Mouse (Mus musculus) hindbrain, postnatal 0 days (tissue): Measurements from ENCODE around the gene Ptpn1. TPM values are rescaled to one million over a fixed set of nuclear protein-coding genes. Genes with fewer than 3 reads are reported as not detected.

Source experiments
- ATAC-seq: fragments of 200-750 bp; cut with Nextera tagmentation; 2 replicates; pipeline ENCODE4 v1.8.0; 2017; ENCODE audit warnings: mild to moderate bottlenecking, moderate TSS enrichment, moderate library complexity
- DNase-seq: peaks from one replicate; pipeline ENCODE4 v3.0.0-alpha.2; 2015; ENCODE audit warnings: low spot score
- H3K27ac ChIP-seq: fragments of 300-500 bp; sonication (generic); 2 replicates; pipeline ENCODE4 v1.5.1; 2014; ENCODE audit warnings: mild to moderate bottlenecking
- H3K27me3 ChIP-seq: fragments of 300-500 bp; sonication (generic); 2 replicates; pipeline ENCODE4 v1.6.1; 2014; ENCODE audit warnings: low read length, mixed read lengths; ENCODE audit not compliant: insufficient read depth
- H3K36me3 ChIP-seq: fragments of 300-500 bp; sonication (generic); 2 replicates; pipeline ENCODE4 v1.6.1; 2014; ENCODE audit warnings: low read length, mixed read lengths; ENCODE audit not compliant: insufficient read depth
- H3K4me1 ChIP-seq: fragments of 300-500 bp; sonication (generic); 2 replicates; pipeline ENCODE4 v1.6.1; 2014; ENCODE audit warnings: antibody characterized with exemption, low read length, mixed read lengths; ENCODE audit not compliant: insufficient read depth
- H3K4me2 ChIP-seq: fragments of 300-500 bp; sonication (generic); 2 replicates; pipeline ENCODE4 v1.6.1; 2014; ENCODE audit warnings: low read depth, mild to moderate bottlenecking, low read length, moderate library complexity, mixed read lengths
- H3K4me3 ChIP-seq: fragments of 300-500 bp; sonication (generic); 2 replicates; pipeline ENCODE4 v1.5.1; 2014; ENCODE audit warnings: low read length
- H3K9ac ChIP-seq: fragments of 300-500 bp; sonication (generic); replicated peaks from 2 replicates; pipeline ENCODE4 v1.6.1; 2014; ENCODE audit warnings: mild to moderate bottlenecking, low read length, moderate library complexity, mixed read lengths
- H3K9me3 ChIP-seq: fragments of 300-500 bp; sonication (generic); 2 replicates; pipeline ENCODE4 v1.6.1; 2016; ENCODE audit warnings: low read length, mixed read lengths
- CTCF ChIP-seq: IDR thresholded peaks from 2 replicates; pipeline ENCODE4 v1.5.1; 2016; ENCODE audit warnings: antibody characterized with exemption, control low read depth, low read depth
- WGBS: fragments of 180-500 bp; shearing (Covaris S2); extraction: QIAGEN DNeasy Blood & Tissue Kit; methylation state at CpG from one replicate; pipeline ENCODE4 v1.1.7; 2014; 5-methylcytosine and 5-hydroxymethylcytosine counted together
- polyA plus RNA-seq: library from polyadenylated mRNA; unstranded; fragments of >200 nt; fragmentation: Nextera tagmentation; extraction: Ambion mirVana; gene quantifications from 2 replicates; pipeline ENCODE4 v1.2.1, GENCODE M21; 2015
- total RNA-seq: library from RNA; depleted of rRNA; stranded (reverse); fragments of >200 nt; gene quantifications from 2 replicates; pipeline ENCODE4 v1.2.3, GENCODE M21; 2014

Ptpn1 gene
- total and polyA plus RNA-seq, 2 experiments from 2014 or later = 39.2 to 60.1 TPM

DNA sequence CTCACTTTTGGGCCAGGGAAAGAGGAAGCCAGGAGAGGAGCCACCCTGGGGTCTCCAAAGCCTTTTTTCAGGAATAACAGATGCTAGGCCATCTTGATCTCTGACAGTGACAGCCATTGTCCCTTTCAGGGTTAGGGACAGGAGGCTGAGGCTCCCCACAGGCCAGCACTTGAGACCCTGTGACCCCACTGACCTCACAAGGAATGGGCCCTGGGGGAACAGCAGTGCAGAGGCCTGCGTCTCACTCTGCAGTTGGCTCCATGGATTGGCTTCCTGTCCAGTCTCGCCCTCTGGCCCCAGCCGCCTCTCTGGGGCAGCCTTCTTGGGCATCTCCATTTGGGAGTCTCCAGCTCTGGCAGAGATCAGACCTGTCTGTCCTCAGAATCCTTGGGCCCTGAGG lies 76.3 kb downstream of the Ptpn1 start:
- no peak overlapping the region for H3K27ac ChIP-seq

DNA sequence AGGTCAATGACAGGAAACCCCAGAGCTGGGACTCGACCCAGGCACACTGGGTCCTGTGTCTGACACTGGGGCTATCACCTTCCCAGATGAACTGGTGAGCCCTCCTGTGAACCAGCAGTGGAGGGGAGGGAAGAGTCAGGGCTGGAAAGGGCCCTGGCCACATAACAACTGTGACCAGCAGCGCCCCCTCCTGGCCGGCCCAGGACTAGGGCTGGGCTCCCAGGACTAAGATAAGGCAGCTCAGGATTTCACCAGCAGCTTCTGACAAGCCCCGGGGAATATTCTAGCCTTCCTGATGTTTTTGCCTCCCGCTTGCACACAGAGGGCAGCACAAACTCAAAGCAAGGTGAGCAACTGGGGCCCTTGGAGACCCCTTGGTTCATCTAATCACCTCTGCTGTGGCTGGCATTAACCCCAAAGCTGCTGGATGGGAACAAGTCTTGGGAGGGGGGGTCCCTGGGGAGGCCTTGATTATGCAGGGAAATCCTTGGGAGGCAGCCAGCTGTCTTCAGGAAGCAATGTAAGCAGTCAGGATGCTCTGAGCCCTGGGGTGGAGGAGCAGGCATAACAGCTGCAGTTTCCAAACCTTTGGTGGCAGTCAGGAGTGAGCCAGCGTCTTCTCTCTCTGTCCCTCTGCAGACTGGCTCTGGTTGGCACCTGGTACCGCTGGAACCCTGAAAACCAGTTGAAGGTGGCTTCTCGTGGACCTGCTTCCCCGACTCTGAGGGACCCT lies 78.2 kb downstream of the Ptpn1 start, which contains the start of gene Ripor3:
Ripor3 (minus strand) TSS at position 683 of the 733 bp plus-strand sequence.
- Histone ChIP-seq H3K9ac (no peak within 1 kb of the TSS), H3K27ac (no peak within 1 kb of the TSS), H3K9me3 (no peaks in the 10 kb centered on the region), H3K4me1 (no peaks in the 10 kb centered on the region), H3K4me3 (no peak within 1 kb of the TSS), H3K27me3 (no peaks in the 10 kb centered on the region), H3K4me2 (no peak within 1 kb of the TSS), H3K36me3 (no peaks in the 10 kb centered on the region)
- TF ChIP-seq CTCF = peak; percentile 73
- ATAC-seq (peak; percentile 52), DNase-seq (peak; percentile 69)
- 35% methylated on average over 9 of the region's 9 CpGs for WGBS

More for the DNA sequence above, 76.3 kb downstream of the Ptpn1 start:
- no peaks in the 10 kb centered on the region for H3K36me3 ChIP-seq
- H3K27me3 ChIP-seq = no peaks in the 10 kb centered on the region
- H3K9me3 ChIP-seq = no peaks in the 10 kb centered on the region
- no peak overlapping the region for H3K9ac ChIP-seq
- ATAC-seq (no peak), DNase-seq (no peak)
- no peak overlapping the region for H3K4me2 ChIP-seq
- no peak for TF ChIP-seq CTCF
- no peak overlapping the region for H3K4me3 ChIP-seq
- WGBS = 60% methylated on average over 3 of the region's 3 CpGs
- no peaks in the 10 kb centered on the region for H3K4me1 ChIP-seq

DNA sequence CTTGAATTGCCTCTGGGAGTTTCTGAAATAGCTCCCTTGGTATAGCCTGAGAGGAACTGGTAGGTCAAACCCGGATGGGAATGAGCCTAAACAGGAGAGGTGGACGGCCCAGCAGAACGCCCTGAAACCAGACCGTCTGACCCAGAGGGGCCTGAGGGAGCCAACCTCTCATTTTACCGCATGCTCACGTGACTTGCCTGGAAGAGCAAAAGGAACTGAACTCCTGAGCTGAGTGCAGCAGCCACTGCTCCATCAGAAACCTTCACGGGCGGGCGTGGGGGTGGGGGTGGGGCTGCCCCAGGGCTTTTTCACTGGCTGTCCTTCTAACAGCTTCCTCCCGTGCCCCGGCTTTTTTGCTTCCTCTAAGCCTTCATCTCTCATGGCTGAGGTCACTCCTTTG lies 79.0 kb downstream of the Ptpn1 start:
- Histone ChIP-seq H3K9me3 (no peaks in the 10 kb centered on the region), H3K4me2 (no peak overlapping the region), H3K4me1 (no peaks in the 10 kb centered on the region), H3K9ac (no peak overlapping the region), H3K27ac (no peak overlapping the region), H3K27me3 (no peaks in the 10 kb centered on the region), H3K36me3 (no peaks in the 10 kb centered on the region), H3K4me3 (no peak overlapping the region)
- no peak for ATAC-seq
- no peak for TF ChIP-seq CTCF
- no peak for DNase-seq
- 47% methylated on average over 11 of the region's 11 CpGs for WGBS

DNA sequence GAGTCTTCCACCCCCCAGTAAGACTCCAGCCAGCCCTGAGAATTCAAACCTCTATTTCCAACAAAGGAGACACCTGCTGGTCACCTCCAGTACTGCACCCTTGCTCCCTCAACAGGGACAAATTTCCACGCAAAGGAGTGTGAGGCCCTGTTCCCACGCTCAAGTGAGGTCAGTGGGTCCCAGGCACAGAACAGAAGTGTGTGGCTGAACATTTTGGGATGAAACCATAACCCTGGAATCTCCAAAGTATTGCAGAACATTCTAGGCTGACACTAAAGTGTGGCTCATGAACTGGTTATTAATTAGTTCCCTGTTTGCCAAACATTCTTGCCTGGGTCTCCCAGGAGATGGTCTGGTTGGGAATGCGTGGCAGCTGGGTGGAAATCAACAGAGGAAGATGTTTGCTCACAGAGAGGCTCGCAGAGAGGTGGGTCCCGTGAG lies 85.1 kb downstream of the Ptpn1 start:
- H3K9me3 ChIP-seq = no peaks in the 10 kb centered on the region
- H3K4me1 ChIP-seq = no peaks in the 10 kb centered on the region
- H3K9ac ChIP-seq = no peak overlapping the region
- peak; percentile 39; the same call in 1 of the 2 replicates for ATAC-seq
- WGBS = 4% methylated on average over 5 of the region's 5 CpGs
- peak; percentile 90 for TF ChIP-seq CTCF
- H3K4me3 ChIP-seq = no peak overlapping the region
- DNase-seq = peak; percentile 78
- H3K27me3 ChIP-seq = no peaks in the 10 kb centered on the region
- H3K4me2 ChIP-seq = no peak overlapping the region
- H3K36me3 ChIP-seq = no peaks in the 10 kb centered on the region
- no peak overlapping the region for H3K27ac ChIP-seq

DNA sequence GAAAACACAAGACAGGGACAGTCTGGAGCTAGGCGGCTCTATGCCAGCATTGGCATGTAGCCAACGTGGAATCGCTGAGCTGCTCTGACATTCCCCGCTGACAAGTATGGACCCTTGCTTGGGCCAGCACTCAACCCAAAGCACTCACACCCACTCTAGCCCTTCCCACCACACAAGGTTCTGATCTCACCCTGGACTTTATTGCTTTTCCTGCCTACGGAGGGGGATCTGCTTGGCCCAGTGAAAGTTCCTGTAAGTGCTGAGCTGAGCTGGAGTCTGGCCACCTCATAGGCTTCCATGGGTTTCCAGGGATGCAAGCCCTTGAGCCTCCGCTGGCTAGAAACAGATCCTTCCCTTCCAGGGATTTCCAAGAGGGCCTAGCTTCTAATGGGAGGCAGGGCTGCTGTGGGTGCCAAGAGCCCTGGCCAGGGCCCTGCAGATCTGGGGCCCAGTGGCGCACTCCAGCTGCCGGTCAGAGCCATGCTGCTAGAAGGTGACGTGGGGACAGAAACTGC lies 87.4 kb downstream of the Ptpn1 start:
- no peaks in the 10 kb centered on the region for H3K4me1 ChIP-seq
- no peaks in the 10 kb centered on the region for H3K36me3 ChIP-seq
- peak; percentile 79 for DNase-seq
- H3K27ac ChIP-seq = 0 out of 2 replicates have a peak overlapping the region, but pooled peaks have one; percentile 12
- no peaks in the 10 kb centered on the region for H3K27me3 ChIP-seq
- TF ChIP-seq CTCF = peak; percentile 3; the same call in 1 of the 2 replicates
- H3K4me2 ChIP-seq = no peak overlapping the region
- no peak overlapping the region for H3K9ac ChIP-seq
- H3K9me3 ChIP-seq = no peaks in the 10 kb centered on the region
- ATAC-seq = peak; percentile 61
- no peak overlapping the region for H3K4me3 ChIP-seq
- 40% methylated on average over 9 of the region's 9 CpGs for WGBS

- Histone ChIP-seq H3K9ac (no peak overlapping the region), H3K27ac (no peak overlapping the region), H3K27me3 (no peaks in the 10 kb centered on the region), H3K4me1 (no peaks in the 10 kb centered on the region), H3K36me3 (no peaks in the 10 kb centered on the region), H3K9me3 (0 out of 2 replicates have a peak, but pooled peaks cover 5% of the 10 kb centered on the region), H3K4me2 (no peak overlapping the region), H3K4me3 (no peak overlapping the region)
- no peak for TF ChIP-seq CTCF
- ATAC-seq (no peak), DNase-seq (no peak)
- 80% methylated on average over 3 of the region's 3 CpGs for WGBS
Measured at GRCm38 (mm10) chr2:168023763-168024402, 92.0 kb downstream of the Ptpn1 start.
